Mouse (Mus musculus) CH12.LX (cell line): ENCODE measurements at regions not wholly inside any gene's neighbourhood (a gene's known extent, or its start where the extent isn't known, plus 50 kb on each side); places are given as distances from the start of the nearest gene placed in this dataset.

Source experiments
- EP300 ChIP-seq: IDR thresholded peaks from 2 replicates; pipeline ENCODE4 v1.6.1; 2011; ENCODE audit warnings: low read length, improper control_type of control experiment
- MEF2A ChIP-seq: IDR thresholded peaks from 2 replicates; pipeline ENCODE4 v1.6.1; 2014; ENCODE audit warnings: low read depth, mild to moderate bottlenecking, inconsistent platforms, low read length, improper control_type of control experiment, borderline replicate concordance
- MYC ChIP-seq: IDR thresholded peaks from 2 replicates; pipeline ENCODE4 v1.6.1; 2011; ENCODE audit warnings: low read depth, mild to moderate bottlenecking, improper control_type of control experiment, low read length
- TCF12 ChIP-seq: IDR thresholded peaks from 2 replicates; pipeline ENCODE4 v1.6.1; 2014; ENCODE audit warnings: low read depth, mild to moderate bottlenecking, inconsistent platforms, low read length, improper control_type of control experiment

- TF ChIP-seq MYC, result no peak
- no peak for TF ChIP-seq MEF2A
- no peak for TF ChIP-seq EP300
- no peak for TF ChIP-seq TCF12
Measured at GRCm38 (mm10) chr11:24464642-24465041, 386.8 kb downstream of the Bcl11a start.
